Mouse (Mus musculus): ENCODE data around the gene F7.

Gene F7

DNA sequence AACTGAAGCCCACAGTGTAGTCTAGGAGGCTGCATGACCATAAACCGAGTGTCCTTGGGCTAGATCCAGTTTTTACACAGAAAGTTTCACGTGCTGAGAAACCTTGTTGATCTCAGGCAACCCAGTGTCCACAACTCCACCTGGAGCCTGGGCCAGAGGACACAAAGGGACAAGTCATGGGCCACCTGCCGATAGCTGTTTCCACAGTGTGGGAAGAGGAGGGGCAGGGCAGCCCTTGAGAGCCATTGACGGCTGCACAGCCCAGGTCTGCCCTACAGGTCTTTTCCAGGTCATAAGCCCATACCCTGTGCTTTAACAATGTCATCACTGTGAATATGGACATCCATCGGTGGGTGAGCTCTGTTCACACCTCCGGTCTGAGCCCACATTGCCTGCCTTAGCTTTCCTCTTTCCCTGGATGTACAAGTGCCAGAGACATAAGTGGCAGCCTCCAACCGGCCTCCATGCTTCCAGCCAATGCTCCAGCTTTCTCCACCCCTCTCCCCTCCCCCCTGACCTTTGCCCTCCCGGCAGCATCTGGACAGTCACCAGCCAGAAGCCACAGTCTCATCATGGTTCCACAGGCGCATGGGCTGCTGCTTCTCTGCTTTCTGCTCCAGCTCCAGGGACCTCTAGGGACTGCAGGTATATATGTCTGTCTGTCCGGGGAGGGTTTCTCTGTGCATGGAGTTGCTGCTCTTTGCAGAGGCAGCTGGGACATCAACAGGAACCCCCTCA, at the start of gene F7:
TSS of gene F7 (plus strand) at position 548 of the 738 bp plus-strand sequence.
- peak; percentile 29 to 30 for DNase-seq

DNA sequence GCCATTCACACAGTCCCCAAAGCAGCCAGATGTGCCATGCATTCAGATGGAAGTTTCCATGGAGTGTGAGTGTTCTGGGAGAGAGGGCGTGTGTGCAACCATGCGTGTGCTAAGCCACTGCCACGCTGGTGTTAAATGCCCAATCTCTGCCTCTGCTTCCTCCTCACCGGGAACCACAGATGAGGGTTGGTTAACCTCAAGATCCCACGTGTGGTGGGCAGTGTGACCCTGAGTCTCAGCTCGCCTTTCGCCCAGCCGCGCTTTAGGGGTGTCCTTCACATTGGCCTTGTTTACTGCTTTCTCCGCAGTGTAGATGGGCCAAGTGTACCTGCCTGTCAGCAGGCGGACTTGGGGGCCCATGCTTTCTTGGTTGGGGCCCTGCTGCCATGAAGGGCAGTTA, 49.5 kb upstream of the F7 start:
- DNase-seq, result no peak

DNA sequence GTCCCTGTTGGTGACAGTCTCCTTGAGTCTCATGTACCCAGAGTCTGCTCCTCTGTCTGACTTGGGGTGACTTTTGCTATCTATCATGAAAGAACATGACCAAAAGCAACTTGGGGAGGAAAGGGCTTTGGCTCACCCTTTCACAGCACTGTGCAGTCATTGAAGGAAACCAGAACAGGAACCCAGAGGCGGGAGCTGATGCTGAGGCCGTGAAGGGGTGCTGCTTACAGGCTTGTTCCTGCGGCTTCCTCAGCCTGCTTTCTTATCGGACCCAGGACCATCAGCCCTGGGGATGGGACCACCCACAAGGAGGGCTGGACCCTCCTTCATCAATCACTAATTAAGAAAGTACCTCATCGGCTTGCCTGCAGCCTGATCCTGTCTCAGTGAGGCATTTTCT, 49.1 kb upstream of the F7 start:
- no peak for DNase-seq

DNA sequence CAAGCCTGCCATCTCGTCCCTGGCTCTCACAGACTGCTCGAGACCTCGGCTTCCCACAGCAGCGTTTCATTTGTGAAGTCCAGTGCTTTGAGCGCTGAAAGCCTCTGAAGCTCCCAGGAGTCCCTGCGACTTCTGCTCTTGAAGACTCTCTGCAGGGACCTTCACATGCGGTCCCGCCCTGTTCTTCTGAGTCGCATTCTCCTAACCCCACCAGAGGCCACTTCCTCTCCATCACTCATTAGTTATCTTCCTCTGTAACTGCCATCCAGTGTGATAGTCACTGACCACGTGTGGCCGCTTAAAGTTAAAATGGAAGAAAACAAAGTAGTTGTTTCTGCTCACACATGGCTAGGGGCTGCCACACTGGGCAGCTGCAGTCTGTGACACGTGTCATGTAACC, 48.5 kb upstream of the F7 start:
- no peak for DNase-seq

DNA sequence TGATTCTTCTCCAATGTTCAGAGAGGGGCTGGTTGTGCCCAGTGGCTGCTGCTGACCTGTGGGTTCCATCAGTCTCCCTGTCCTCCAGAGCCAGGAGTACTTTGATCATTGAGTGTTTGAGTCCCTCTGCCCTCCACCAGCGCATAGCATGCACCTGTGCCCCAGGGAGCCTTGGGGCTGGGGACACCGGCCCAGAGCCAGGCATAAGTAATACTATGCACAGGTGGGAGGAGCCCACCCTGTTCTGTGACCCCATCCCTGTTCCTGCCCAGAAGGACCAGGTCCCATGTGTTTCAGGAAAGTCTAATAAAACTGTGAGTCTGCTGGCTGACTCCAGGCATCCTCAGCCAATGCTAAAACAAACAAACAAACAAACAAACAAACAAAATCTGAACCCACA, 47.5 kb upstream of the F7 start:
- DNase-seq, result no peak

DNA sequence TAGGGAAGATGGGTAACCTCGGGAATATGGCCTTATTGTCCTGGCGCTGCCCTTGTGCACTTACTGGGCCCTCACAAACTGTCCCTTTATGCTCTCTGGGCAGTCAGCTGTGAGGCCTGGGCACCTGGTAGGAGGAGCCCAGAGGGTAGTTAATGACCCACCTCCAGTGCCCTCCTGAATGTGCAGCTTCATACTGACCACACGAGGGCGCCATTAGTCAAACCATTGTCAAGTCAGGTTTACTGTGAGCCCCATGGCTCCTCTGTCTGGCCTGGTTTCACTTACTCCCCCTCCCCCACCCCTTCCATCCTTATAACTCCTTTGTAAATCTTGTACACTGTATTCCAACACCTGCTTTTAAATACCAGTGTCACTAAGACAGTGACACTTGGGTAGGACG, 47.1 kb upstream of the F7 start:
- peak; percentile 72 to 77 for DNase-seq

DNA sequence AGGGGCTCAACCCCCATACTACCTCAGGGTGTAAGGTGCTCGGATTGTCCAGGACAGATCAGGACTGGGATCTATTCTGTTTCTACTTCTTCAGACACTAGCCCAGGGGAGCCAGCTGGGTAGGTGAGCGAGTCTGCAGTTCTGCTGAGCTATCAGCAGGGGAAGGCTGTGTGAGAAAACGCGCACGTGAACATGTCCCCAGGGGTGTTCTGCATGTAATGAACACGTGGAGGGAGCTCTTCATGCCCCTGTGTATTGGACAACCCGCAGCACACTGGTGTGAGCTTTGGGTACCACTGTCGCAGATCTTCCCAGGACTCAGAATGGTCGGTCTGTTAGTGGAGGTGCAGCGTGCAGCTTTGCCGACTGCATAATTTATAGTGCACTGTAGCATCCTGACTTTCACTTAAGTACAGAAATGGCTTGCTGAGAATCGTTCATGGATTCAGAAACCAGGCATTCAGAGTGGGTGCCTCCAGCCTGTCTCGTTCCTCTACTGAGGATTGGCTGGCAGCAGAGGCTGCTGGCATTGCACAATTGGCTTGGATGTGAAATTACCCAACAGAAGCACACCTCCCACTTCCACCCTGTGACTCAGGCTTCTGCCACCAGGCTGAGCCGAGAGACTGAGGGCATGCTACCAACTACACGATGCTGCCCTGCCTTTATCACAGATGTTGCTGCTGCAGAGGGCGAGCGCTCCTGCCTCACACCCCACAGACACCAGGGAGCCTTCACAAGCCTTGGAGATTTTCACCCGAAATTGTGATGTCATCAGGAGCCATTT, 42.0 kb upstream of the F7 start:
- peak; percentile 79 to 80 for DNase-seq

DNA sequence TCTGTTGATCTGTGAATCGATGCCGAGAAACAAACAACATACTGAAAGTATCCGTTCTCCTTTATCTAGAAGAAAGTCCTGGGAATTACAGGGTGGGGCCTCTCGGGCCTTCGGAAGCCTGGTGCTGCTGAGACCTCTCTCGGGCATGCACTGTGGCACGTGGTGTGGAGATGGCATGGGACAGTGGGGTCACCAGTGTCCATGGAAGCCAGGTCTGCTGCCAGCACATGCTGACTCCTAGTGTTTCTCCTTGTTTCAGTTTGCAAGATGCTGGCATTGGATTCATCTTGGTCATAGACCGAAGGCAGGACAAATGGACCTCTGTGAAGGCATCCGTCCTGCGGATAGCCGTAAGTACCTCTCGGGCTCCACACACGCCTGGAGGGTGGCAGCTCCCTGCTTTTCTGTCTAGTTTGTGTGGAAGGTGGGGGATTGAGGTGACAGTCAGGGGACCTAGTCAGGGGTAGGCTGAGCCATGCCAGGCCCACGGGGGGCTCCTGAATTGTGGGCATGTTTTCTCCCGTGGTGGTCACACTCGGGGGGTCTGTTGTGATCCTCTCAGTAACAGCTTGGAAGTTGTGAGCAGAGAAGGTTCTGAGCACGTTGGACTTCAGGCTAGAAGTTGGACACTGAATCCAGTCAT, 41.1 kb upstream of the F7 start:
- no peak for DNase-seq

DNA sequence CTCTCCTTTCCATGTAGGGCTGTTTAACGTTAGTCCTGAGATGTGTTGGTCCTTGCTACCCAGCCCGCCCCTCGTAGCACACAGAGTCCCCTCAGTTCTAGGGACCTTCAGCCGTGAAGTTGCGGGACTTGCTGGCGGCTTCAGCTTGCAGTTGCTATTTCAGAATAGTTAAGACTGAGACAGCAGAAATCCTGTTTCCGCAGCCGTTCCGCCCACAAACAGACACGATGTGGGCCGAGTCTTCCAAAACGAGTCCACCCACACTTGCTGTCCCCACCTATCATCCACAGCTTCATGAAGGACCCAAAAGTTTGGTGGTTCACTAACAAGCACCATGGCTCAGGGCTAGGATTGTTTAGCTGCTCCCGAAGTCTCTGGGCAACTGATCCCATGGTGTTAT, 40.6 kb upstream of the F7 start:
- no peak for DNase-seq

DNA sequence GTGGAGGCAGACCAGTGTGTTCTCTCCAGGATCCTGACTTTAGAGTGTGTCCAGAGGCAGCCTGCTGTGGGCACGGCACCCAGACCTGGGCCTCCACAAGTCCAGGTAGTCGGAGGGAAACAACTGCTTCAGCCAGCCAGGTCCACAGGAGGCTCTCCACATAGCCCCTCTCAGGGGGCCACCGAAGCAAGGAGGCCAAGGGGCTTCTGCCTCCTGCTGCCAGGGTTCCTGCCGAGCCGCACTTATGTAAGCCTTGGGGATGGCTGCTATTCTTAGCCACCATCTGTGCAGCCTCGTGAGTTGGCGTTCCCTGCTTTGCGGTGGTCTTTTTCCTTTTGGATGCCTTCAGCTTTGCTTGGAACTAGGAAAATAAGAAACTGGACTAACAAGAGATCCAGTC, 38.3 kb upstream of the F7 start:
- peak in 1 of 2 experiments; percentile 33 for DNase-seq

DNA sequence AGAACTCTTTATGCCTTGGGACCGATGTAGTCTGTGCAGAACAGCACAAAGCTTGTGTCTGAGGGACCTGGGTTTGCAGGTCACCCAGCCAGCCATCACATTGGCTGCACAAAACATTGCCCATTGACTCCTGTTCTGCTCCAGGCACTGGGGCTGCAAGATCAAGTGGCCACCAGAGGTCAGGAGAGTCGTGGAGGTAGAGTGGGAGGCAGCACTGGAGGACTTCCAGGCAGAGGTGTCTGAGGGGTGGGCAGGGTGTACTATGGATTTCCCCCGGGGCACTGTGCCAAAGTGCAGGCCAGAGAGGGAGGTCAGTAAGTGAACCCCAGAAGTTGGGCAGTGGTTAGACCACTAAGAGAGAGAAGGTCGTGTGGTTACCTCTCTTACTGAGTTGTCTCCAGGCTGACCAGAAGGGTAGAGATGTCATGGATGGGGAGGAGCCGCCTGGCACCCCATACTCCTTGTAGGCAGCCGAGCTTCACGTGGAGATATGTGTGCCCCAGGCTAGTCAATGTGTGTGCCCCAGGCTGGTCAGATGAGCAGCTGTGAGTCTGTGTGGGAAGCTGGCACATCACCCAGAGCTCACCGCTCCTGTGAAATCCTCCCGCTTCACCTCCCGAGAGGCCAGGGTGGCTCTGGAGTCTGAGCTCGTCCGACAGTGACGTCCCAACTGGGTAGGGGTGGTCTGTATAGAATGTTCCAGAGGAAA, 37.0 kb upstream of the F7 start:
- peak; percentile 27 to 33 for DNase-seq

DNA sequence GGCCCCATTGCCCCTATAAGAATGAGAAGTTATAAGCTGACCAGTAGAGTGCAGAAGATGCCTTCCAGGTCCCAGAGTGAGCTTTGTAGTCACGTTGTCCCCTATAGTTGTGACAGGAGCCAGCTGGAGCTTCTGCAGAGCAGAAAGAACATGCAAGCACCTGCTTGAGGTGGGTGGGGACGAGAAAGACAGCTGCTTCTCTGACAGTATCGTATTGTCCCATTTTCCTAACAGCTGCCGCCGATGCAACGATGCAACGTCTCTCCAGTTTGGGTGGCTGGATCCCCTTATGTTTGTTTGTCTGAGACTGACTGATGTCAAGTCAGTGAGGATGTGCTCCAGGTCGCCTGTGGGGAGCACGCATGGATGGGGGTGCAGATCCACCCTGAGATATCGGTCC, 34.4 kb upstream of the F7 start:
- DNase-seq, result no peak

DNA sequence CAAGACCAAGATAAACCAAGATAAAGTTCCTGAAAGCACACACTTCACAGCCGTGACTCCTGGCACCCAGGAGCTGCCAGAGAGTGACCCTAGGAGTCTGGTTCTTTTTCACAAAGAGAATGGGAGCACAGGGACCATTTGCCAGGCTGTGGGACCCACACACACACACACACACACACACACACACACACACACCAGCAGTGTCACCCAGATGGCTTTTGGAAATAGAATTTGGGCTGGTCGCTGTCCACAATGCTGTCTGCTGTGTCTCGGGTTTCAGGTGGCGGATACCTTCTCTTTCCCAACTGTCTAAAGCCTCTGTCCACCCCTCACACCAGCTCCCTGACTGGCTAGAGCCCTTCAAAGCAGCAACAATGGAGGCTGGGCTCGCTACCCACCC, 31.4 kb upstream of the F7 start:
- no peak for DNase-seq

DNA sequence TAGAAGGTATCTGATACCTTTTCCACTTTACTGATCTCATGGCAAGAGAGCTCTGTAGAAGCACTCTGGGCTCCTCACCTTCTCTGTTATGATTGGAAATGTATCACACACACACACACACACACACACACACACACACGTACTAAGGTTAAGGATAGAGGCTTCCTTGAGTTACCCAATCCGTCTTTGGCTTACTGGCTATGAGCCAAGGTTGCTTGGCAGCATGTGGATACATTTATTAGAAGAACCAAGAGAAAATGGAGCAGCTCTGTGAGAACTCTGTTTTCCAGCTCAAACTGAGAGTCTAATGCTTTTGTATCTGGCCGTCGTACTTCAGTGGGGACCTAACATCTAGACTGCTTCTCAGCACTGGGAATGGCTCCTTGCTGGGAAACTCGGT, 30.4 kb upstream of the F7 start:
- peak; percentile 58 to 60 for DNase-seq

DNA sequence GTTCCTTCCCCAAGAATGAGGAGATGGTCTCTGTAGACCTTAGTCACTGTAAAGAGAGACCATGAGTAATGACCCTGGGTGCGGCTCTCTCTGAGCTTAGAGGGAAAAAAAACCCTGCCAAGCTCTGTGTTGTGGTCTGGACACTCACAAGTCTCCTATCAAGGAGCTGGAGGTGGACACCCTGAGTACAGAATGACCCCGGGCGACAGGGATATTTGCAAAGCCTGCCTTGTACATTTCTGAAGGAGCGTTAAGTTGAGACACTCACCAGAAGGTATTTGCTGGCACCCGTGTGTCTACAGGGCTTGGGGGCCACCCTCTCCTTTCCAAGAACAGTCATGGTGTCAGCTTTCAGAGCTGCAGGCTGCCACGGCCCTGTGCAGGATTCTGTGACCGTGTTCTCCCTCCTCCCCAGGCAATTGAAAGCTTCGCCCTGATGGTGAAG, 29.0 kb upstream of the F7 start:
- no peak for DNase-seq

DNA sequence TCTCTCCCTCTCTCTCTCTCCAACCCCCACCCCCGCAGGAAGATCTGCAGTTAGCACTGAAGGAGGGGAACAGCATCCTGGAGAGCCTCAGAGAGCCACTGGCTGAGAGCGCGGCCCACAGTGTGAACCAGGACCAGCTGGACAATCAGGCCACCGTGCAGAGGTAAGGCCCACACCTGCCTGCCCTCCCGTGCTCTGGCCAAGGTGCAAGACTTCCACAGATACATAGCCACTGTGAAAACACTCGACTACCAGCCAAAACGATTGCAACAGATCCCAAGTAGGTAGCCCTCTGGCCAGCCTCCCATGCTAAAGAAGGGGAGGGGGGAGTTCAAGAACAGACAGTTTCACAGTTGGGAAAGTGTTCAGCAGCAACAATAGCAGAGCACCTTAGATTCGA, 27.5 kb upstream of the F7 start:
- no peak for DNase-seq

DNA sequence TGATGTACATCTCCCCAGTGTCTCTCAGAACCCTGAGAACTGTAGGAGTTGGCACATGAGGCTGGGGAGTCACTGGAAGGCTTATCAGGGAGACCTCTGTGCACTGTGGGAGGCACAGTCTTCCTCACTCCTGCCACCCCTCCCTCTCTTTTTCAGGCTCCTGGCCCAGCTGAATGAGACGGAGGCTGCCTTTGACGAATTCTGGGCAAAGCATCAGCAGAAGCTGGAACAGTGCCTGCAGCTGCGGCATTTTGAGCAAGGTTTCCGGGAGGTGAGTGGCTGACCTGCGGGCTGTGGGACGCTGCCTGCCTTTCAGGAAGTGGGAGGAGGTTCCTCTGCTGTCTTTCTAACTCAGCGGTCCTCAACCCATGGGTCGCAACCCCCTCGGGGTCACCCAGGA, 26.0 kb upstream of the F7 start:
- DNase-seq, result peak in 1 of 2 experiments; percentile 41

DNA sequence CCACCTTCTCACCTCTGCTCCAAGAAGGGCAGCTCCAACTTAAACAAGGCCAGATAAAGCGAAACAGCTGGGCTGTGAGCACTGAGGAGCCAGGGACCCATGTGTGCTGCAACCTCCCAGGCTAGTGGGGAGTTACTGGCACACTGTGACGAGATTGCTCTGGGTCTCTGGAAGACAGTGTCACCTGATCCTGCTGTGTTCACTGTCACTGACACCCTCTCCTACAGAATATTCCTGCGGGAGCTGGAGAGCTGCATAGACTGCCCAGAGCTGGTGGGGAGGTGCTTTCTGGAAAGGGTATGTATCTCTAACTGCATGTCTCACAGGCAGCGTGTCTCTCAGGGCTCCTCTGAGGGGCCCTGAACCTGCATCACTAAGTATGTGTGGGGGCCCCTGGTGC, 18.4 kb upstream of the F7 start:
- no peak for DNase-seq

DNA sequence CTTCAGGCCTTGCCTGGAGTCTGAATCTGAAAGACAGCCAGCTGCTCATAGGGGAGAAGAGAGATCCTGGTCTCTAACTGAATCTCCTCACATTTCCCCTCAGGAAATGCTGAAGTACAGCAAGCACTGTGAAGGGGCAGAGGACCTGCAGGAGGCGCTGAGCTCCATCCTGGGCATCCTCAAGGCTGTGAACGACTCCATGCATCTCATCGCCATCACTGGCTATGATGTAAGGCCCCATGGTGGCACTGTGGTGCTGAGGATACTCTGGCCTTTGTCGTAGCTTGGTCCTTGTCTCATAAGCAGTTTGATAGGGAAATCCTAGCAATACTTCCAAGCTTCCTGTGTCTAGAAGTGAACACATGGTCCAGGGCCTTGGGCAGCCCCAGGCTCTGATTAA, 15.5 kb upstream of the F7 start:
- DNase-seq, result no peak

DNA sequence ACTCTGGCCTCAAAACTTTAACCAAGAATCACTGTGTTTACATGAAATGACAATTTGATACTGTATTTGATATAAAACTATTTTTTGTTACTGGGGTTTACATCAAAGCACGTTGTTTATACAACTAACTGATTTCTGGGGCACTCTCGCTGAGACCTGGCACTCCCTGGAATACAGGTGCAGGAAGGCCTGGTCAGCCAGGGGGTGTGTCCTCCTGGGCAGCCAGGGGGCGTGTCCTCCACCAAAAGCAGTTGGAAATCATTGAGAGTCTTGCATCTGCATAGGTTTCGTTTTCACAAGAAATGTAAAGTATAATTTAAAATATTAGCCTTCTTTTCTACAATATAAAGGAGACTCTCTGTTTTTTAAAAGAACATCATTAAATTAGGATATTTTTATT, 6.3 kb upstream of the F7 start:
- no peak for DNase-seq

DNA sequence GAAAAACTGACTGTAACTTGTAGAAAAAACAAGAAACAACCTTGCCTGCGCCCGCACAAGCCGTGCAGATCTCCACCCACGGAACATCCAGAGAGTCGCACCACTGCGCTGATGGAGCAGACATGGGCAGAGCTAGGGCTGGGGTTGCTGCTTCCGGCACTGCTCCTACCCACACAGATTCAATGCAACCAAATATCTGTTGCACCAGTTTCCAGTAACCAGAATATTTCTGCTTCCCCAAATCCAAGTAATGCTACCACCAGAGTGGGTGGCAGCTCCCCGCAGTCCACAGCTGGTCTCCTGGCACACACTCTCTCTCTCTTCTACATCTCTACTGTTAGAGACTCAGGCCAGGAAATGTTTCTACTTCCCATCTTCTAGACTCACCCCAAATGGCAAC, 4.0 kb upstream of the F7 start:
- DNase-seq, result no peak

DNA sequence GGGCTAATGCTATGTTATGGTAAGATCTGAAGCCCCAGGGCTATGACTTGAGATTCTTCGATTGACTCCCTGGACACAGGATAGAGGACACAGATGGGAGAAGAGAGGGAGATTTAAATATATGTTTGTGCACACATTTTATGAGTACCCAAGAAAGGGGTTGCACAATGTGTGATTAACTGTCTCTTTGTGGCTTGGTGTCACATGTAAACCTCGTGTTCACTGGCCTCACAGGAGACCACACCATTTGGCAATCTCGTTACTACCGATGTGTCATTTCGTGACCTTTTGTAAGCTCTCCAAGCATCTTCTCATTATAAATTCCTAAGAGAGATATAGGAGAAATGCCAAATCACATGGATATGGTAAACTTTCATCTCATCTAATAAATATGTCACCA, 1.8 kb downstream of the F7 start:
- no peak for DNase-seq

DNA sequence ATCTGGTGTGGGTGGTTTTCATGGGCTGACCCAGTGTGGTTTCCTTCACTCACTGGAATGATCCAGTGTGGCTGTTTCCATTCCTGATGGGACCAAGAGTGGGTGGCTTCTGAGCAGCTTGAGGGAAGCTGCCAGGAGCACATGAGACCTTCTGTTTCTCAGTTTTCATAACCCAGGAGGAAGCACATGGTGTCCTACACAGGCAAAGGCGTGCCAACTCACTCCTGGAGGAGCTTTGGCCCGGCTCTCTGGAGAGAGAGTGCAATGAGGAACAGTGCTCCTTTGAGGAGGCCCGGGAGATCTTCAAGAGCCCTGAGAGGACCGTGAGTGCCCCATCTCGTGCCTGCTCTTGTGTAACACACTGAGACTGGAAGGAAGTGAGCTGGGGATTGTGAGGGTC, 2.6 kb downstream of the F7 start:
- DNase-seq, result no peak

Data from cerebellum, postnatal 10 days (tissue).